Mouse (Mus musculus): ENCODE data around the gene Krt88. TPM values are rescaled to one million over a fixed set of nuclear protein-coding genes. Genes with fewer than 3 reads are reported as not detected.
A peak's percentile ranks its signal among the peaks of the same experiment; 100 is the strongest.

Gene Krt88
- not detected in 2 replicates for polyA plus RNA-seq (2016; fragmentation: Nextera tagmentation; extraction: Ambion mirVana)

DNA sequence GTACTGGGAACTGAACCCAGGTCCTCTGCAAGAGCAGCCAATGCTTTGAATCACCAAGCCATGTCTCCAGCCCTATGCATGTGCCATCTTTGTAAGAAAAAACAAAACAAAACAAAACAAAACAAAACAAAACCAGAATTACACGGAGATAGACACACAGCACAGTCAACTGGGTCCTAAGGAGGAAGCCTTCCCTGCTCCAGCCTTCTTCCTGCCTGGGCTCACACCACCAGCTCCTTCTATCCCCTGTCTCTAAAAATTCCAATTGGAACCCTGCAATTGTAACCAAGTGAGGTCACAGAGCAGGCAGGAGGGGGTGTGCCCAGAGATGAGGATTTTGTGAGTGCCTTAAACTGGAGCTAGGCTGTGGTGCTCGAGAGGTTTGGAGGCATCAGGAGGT lies at the start of gene Krt88:
Gene Krt88, plus strand, starts transcription at position 301 of the 400 bp plus-strand sequence.
- H3K27me3 ChIP-seq (ENCODE audit: poor library complexity, severe bottlenecking), result no peaks in the 10 kb centered on the region
- no peaks in the 10 kb centered on the region for H3K9me3 ChIP-seq
- H3K27ac ChIP-seq, result no peak within 1 kb of the TSS
- H3K4me3 ChIP-seq, result no peak within 1 kb of the TSS
- DNase-seq (ENCODE audit: extremely low spot score, low spot score), result no peak
- H3K4me1 ChIP-seq, result no peaks in the 10 kb centered on the region
- 81% methylated on average over 2 of the region's 2 CpGs for WGBS
- H3K36me3 ChIP-seq (replicated peaks), result no peaks in the 10 kb centered on the region

GRCm38 (mm10) chr15:101398269-101398668 lies 49.3 kb upstream of the Krt88 start:
- 92% methylated on average over 8 of the region's 8 CpGs for WGBS
- DNase-seq (ENCODE audit: extremely low spot score, low spot score), result no peak
- no peaks in the 10 kb centered on the region for H3K36me3 ChIP-seq (replicated peaks)
- no peaks in the 10 kb centered on the region for H3K9me3 ChIP-seq
- H3K4me3 ChIP-seq, result no peak overlapping the region
- H3K27ac ChIP-seq, result no peak overlapping the region
- H3K4me1 ChIP-seq, result no peaks in the 10 kb centered on the region
- no peaks in the 10 kb centered on the region for H3K27me3 ChIP-seq (ENCODE audit: poor library complexity, severe bottlenecking)

GRCm38 (mm10) chr15:101410775-101411174 lies 36.8 kb upstream of the Krt88 start, which contains the start of gene Krt7:
Gene Krt7 (plus strand): TSS chr15:101411043.
- H3K27ac ChIP-seq, result 0 out of 2 replicates have a peak within 1 kb of the TSS, but pooled peaks have one; percentile 40
- 57% methylated on average over 2 of the region's 2 CpGs for WGBS
- DNase-seq (ENCODE audit: extremely low spot score, low spot score), result no peak

GRCm38 (mm10) chr15:101412188-101412587 lies 35.4 kb upstream of the Krt88 start:
- Histone ChIP-seq H3K27ac (no peak overlapping the region), H3K4me1 (peaks cover 42% of the 10 kb centered on the region), H3K9me3 (no peaks in the 10 kb centered on the region), H3K4me3 (peak overlapping the region; percentile 18), H3K27me3 (ENCODE audit: poor library complexity, severe bottlenecking) (peaks cover 55% of the 10 kb centered on the region), H3K36me3 (replicated peaks) (no peaks in the 10 kb centered on the region)
- DNase-seq (ENCODE audit: extremely low spot score, low spot score), result no peak
- 18% methylated on average over 31 of the region's 31 CpGs for WGBS

More at GRCm38 (mm10) chr15:101410775-101411174, 36.8 kb upstream of the Krt88 start, which contains the start of gene Krt7:
- no peaks in the 10 kb centered on the region for H3K9me3 ChIP-seq
- peaks cover 42% of the 10 kb centered on the region for H3K4me1 ChIP-seq
- H3K27me3 ChIP-seq (ENCODE audit: poor library complexity, severe bottlenecking), result peaks cover 55% of the 10 kb centered on the region
- H3K36me3 ChIP-seq (replicated peaks), result no peaks in the 10 kb centered on the region
- no peak within 1 kb of the TSS for H3K4me3 ChIP-seq

- Histone ChIP-seq H3K4me1 (peaks cover 42% of the 10 kb centered on the region), H3K36me3 (replicated peaks) (no peaks in the 10 kb centered on the region), H3K27me3 (ENCODE audit: poor library complexity, severe bottlenecking) (peaks cover 55% of the 10 kb centered on the region), H3K4me3 (no peak overlapping the region), H3K9me3 (no peaks in the 10 kb centered on the region), H3K27ac (no peak overlapping the region)
- DNase-seq (ENCODE audit: extremely low spot score, low spot score), result no peak
- WGBS, result 48% methylated on average over 7 of the region's 7 CpGs
Observed at GRCm38 (mm10) chr15:101413916-101414635, 33.5 kb upstream of the Krt88 start.

GRCm38 (mm10) chr15:101414807-101415565 lies 32.6 kb upstream of the Krt88 start:
- no peaks in the 10 kb centered on the region for H3K9me3 ChIP-seq
- H3K4me3 ChIP-seq, result no peak overlapping the region
- WGBS, result 38% methylated on average over 11 of the region's 11 CpGs
- peaks cover 42% of the 10 kb centered on the region for H3K4me1 ChIP-seq
- no peak for DNase-seq (ENCODE audit: extremely low spot score, low spot score)
- H3K27me3 ChIP-seq (ENCODE audit: poor library complexity, severe bottlenecking), result peaks cover 55% of the 10 kb centered on the region
- no peaks in the 10 kb centered on the region for H3K36me3 ChIP-seq (replicated peaks)
- H3K27ac ChIP-seq, result no peak overlapping the region

DNA sequence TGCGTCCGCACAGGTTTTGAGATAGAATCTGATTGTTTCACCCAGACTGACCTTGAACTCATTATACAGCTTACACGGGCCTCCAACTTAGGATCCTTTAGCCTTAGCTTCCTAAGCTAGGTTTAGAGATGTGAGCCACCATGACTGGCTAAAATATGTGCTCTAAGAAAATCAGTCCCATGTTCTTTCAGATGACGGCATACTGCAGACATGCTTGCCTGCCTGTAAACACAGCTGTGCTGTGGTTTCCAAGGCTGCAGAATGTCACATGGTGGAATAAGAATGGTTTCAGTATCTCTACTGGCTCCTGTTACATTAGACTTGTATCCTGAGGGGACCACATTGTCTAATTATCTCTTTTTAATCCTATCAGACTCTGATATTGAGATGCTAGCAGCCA lies 28.6 kb upstream of the Krt88 start:
- H3K36me3 ChIP-seq (replicated peaks), result no peaks in the 10 kb centered on the region
- 89% methylated on average over 4 of the region's 4 CpGs for WGBS
- DNase-seq (ENCODE audit: extremely low spot score, low spot score), result no peak
- H3K4me3 ChIP-seq, result no peak overlapping the region
- H3K9me3 ChIP-seq, result no peaks in the 10 kb centered on the region
- peaks cover 18% of the 10 kb centered on the region for H3K27me3 ChIP-seq (ENCODE audit: poor library complexity, severe bottlenecking)
- peaks cover 14% of the 10 kb centered on the region for H3K4me1 ChIP-seq
- no peak overlapping the region for H3K27ac ChIP-seq

DNA sequence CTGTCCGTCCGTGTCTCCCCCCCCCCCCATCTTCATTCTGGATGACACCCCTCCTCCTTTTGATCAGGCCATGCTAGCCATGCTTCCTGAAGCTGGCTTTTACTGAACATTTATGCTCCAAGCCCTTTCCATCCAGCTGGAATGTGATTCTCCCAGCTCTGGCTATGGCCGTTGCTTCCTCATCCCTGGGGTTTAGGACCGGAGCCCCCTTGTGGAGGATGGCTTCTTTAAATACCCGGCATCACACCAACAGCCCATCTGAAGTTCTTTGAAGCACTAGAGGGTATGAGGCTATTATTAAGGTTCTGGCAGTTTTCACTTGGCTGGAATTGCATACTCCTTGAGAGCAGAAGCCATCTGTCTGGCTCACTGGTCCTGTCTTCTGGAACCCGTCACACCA lies 26.6 kb upstream of the Krt88 start:
- Histone ChIP-seq H3K9me3 (no peaks in the 10 kb centered on the region), H3K27me3 (ENCODE audit: poor library complexity, severe bottlenecking) (no peaks in the 10 kb centered on the region), H3K4me3 (no peak overlapping the region), H3K27ac (no peak overlapping the region), H3K4me1 (peaks cover 4% of the 10 kb centered on the region; the same call in 1 of the 2 replicates), H3K36me3 (replicated peaks) (no peaks in the 10 kb centered on the region)
- 65% methylated on average over 6 of the region's 6 CpGs for WGBS
- DNase-seq (ENCODE audit: extremely low spot score, low spot score), result no peak

DNA sequence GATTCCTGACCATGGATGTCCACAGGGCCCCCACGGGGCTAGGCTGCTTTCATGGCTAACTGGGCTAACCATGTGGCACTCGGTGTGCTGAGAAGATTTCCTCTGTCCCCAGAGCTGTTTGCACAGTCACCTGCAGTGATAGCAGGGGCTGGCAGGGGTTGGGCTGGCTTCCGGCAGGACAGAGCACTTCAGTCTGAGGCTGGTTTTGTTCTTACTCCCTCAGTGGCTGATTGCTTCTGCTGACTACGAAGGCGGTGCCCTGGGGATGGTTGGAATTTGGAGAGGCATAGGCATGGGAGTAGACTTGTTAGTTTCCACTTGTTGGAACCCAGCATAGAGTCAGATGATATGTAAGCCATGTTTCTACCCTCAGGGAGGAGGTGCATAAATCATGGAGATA lies 22.6 kb upstream of the Krt88 start:
- WGBS, result 28% methylated on average over 5 of the region's 5 CpGs
- H3K9me3 ChIP-seq, result no peaks in the 10 kb centered on the region
- H3K27ac ChIP-seq, result no peak overlapping the region
- DNase-seq (ENCODE audit: extremely low spot score, low spot score), result no peak
- no peak overlapping the region for H3K4me3 ChIP-seq
- peaks cover 4% of the 10 kb centered on the region; the same call in 1 of the 2 replicates for H3K4me1 ChIP-seq
- H3K36me3 ChIP-seq (replicated peaks), result no peaks in the 10 kb centered on the region
- 0 out of 2 replicates have a peak, but pooled peaks cover 3% of the 10 kb centered on the region for H3K27me3 ChIP-seq (ENCODE audit: poor library complexity, severe bottlenecking)

DNA sequence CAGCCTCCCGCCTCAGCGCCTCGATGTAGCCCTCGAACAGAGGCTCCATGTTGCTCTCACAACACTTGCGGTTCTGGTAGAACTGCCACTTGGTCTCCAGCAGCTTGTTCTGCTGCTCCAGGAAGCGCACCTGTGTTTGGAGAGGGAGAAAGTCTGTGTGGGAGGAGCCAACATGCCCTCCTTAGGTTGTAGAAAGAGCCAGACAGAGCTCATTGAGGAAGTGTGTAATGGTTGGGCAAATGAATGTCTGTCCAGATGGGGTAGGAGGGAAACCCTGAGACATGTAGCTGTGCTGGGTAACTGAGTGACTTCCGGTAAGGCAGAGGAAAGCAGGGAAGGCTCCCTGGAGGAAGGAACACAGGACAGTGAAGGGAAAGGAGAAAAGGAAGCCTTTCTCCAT lies 10.9 kb upstream of the Krt88 start:
- Histone ChIP-seq H3K36me3 (replicated peaks) (no peaks in the 10 kb centered on the region), H3K27me3 (ENCODE audit: poor library complexity, severe bottlenecking) (peaks cover 56% of the 10 kb centered on the region), H3K4me3 (no peak overlapping the region), H3K4me1 (peaks cover 9% of the 10 kb centered on the region), H3K9me3 (no peaks in the 10 kb centered on the region), H3K27ac (no peak overlapping the region)
- 91% methylated on average over 7 of the region's 7 CpGs for WGBS
- no peak for DNase-seq (ENCODE audit: extremely low spot score, low spot score)

DNA sequence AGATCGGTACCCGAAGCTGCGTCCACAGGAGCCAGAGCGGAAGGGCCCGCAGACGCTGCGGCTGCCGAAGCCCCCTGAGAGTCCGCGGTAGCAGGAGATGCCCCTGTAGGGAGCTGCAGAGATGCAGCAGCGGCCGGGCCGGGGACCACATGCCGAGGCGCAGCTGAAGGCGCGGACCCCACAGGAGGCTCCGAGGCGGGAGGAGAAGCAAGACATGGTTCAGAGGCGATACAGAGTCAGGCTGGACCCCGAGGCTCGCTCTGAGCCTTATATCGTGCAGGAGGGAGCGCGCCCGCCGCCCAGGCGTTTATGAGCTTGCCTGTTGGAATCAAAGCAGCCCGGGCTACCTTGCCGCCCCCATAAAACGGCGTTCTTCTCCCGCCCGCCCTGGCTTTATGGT lies 9.0 kb upstream of the Krt88 start, which contains the start of gene Krt87:
Gene Krt87, minus strand, starts transcription at position 250 of the 400 bp plus-strand sequence.
- WGBS, result 3% methylated on average over 34 of the region's 34 CpGs
- no peak within 1 kb of the TSS for H3K27ac ChIP-seq

GRCm38 (mm10) chr15:101440837-101441236 lies 6.7 kb upstream of the Krt88 start:
- Histone ChIP-seq H3K9me3 (no peaks in the 10 kb centered on the region), H3K4me1 (peaks cover 9% of the 10 kb centered on the region), H3K4me3 (no peak overlapping the region), H3K27ac (no peak overlapping the region), H3K27me3 (ENCODE audit: poor library complexity, severe bottlenecking) (peaks cover 56% of the 10 kb centered on the region), H3K36me3 (replicated peaks) (no peaks in the 10 kb centered on the region)
- 85% methylated on average over 4 of the region's 4 CpGs for WGBS
- no peak for DNase-seq (ENCODE audit: extremely low spot score, low spot score)

More for the DNA sequence above, 9.0 kb upstream of the Krt88 start, which contains the start of gene Krt87:
- H3K4me1 ChIP-seq, result peaks cover 9% of the 10 kb centered on the region
- no peaks in the 10 kb centered on the region for H3K9me3 ChIP-seq
- no peaks in the 10 kb centered on the region for H3K36me3 ChIP-seq (replicated peaks)
- H3K27me3 ChIP-seq (ENCODE audit: poor library complexity, severe bottlenecking), result peaks cover 56% of the 10 kb centered on the region
- no peak for DNase-seq (ENCODE audit: extremely low spot score, low spot score)
- H3K4me3 ChIP-seq, result peak within 1 kb of the TSS; percentile 50

DNA sequence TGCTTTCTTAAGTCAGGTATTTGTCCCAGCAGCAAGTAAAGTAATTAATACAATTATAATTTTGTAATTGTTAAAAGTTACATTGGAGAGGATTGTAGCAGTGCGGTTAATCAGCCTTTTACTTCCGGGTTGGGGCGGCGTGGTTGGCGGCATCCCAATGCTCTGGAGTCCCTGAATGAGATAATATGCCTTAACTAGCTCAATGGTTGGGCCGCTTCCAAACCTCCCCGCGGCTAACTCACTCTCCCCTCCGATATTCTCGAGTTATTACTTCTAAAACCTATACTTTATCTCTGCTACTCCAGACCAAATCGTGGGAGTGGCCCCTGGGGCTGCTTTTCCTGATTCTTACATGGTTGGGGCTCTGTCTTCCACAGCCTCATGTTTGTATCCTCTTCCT lies 972 bp upstream of the Krt88 start:
- no peaks in the 10 kb centered on the region for H3K9me3 ChIP-seq
- WGBS, result 84% methylated on average over 11 of the region's 11 CpGs

More for the DNA sequence above, 972 bp upstream of the Krt88 start:
- Histone ChIP-seq H3K4me3 (no peak overlapping the region), H3K27ac (no peak overlapping the region), H3K36me3 (replicated peaks) (no peaks in the 10 kb centered on the region), H3K27me3 (ENCODE audit: poor library complexity, severe bottlenecking) (no peaks in the 10 kb centered on the region), H3K4me1 (no peaks in the 10 kb centered on the region)
- DNase-seq (ENCODE audit: extremely low spot score, low spot score), result no peak

Measured in forebrain, embryonic 10.5 days (tissue).